Mouse (Mus musculus) CD4-positive, CD25-positive, alpha-beta regulatory T cell, adult 4 months (primary cell): ENCODE measurements around the gene Taf11. TPM values are rescaled to one million over a fixed set of nuclear protein-coding genes. Genes with fewer than 3 reads are reported as not detected.
A peak's percentile ranks its signal among the peaks of the same experiment; 100 is the strongest.

Experiments
- ATAC-seq: one replicate; pipeline ENCODE4 v1.8.0; 2017
- polyA plus RNA-seq, 2 experiments: library from polyadenylated mRNA; unstranded; fragments of 100-300 nt; shearing (Covaris generic); gene quantifications; one replicate each; pipeline ENCODE4 v1.2.1; 2017

Gene Taf11
- polyA plus RNA-seq, 2 experiments from 2014 or later = 38.2 to 42.3 TPM

DNA sequence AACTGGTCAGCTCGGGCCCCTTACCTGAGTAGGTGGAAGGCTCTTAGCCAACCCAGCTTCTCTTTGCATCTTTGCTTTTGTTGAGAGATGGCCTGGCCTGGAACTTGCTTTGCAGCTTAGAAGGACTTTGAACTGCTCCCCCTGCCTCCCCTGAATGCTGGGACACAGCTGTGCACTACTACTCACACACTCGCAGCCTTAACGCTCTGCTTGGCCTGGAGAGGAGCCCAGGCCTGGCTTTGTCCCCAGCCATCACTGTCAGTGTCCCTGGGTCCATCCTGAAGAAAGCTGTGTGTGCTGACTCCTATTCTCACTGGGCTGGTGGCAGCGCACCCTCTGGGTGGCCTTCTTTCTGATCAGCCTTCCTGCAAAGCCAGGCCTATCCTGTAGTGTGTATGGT, 11.0 kb upstream of the Taf11 start:
- no peak for ATAC-seq

DNA sequence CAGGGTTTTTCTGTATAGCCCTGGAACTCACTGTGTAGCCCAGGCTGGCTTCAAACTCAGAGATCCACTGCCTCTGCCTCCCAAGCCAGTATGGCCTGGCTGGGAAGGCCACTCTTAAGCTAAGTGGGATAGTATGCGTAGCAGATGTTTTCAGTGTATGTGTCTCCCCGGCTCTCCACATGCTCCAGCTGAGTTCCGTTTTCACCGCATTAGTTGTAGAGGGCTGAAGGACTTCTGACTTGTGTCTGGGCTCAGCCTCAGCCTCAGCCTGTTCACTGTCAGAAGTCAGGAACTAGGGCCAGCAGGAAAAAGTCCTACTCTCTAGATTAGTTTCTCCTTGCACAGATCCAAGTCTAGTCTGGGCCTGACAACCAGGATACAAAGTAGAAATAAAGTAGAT, 6.7 kb upstream of the Taf11 start:
- no peak for ATAC-seq

DNA sequence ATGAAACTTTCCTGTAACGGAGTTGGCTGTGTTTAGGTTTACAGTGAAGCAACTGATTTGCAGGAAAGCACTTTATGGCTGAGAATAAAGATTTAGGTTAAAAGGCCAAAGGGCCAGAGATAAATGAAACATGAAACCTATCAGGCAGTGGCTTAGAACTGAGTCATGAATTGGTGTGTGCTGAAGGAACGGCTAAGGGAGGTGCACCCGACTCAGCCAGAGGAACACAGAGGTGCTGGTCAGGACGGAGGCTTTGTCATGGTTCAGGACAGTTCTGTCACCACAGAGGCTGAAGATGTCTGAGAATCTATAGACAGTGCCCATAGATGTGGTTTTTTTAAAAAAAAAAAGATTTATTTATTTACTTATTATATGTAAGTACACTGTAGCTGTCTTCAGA, 5.1 kb upstream of the Taf11 start:
- ATAC-seq = no peak

DNA sequence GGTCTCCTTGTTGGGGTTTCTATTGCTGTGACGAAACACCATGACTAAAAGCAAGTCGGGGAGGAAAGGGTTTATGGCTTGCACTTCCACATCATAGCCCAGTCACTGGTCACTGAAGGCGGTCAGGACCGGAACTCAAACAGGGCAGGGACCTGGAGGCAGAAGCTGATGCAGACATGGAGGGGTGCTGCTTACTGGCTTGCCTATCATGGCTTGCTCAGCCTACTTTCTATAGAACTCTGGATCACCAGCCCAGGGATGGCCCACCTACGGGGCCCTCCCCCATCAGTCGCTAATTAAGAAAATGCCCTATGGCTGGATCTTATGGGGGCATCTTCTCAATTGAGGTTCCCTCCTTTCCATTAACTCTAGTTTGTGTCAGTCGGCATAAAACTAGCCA, 1.7 kb upstream of the Taf11 start:
- no peak for ATAC-seq

DNA sequence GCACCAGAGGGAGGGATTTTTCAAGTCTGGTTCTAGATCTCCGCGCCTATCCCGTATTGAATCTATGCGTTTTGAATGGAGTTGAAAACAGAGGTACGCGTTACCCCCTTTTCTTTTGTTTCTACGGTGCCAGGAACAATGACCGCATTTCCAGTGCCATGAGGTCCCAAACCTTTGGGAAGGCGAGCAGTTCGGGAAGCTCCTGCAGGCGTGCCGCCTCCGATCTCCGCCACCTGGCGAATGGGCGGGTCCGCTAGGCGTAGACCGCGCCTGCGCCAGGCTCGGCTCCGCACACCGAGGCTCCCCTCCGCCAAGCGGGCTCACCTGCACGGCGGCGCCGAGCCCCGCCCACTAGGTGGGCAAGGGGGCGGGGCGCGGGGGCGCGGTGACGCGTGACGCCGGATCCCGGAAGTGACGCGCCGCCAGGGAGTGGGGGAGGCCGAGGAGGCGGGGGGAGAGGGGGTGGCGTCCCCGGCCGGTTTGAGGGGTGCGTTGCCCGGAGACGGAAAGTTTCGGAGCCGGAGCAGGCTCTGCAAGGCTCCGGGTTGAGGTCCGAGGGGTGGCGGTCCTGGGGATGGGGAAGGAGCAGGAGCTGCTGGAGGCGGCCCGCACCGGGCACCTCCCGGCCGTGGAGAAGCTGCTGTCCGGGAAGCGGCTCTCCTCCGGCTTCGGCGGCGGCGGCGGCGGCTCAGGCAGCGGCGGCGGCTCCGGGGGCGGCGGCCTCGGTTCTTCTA, 589 bp downstream of the Taf11 start, which contains the start of gene Anks1:
Gene Anks1 (plus strand): TSS at position 419 of the 734 bp plus-strand sequence.
- peak; percentile 77 for ATAC-seq

DNA sequence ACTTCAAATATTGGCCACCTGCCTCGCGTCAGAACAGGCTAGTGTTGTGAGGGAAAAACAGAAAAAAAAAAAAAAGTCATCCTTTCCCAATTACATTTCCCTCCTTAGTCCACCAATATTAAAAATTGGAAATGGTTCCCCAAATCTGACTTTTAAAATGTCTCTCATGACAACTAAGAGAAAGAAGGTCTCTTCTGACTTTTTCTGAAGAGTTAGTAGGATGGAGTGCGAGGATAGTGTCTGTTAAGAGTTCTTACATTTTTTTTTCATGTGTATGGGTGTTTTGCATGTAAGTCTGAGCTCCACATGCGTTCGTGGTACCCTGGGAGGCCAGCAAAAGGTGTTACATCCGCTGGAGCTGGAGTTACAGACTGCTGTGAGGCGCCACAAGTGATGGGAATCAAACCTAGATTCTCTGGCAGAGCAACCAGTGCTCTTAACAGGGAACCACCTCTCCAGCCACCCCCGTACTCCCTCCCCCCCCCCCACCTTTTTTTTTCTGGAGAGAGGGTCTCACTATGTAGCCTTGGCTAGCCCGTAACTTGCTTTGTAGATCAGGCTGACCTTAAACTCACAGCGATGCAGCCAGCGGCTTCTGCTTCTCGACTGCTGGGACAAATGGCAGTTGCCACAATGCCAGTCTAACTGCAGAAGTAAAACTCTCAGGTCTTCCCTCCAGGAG, 1.3 kb downstream of the Taf11 start:
- peak; percentile 42 for ATAC-seq

DNA sequence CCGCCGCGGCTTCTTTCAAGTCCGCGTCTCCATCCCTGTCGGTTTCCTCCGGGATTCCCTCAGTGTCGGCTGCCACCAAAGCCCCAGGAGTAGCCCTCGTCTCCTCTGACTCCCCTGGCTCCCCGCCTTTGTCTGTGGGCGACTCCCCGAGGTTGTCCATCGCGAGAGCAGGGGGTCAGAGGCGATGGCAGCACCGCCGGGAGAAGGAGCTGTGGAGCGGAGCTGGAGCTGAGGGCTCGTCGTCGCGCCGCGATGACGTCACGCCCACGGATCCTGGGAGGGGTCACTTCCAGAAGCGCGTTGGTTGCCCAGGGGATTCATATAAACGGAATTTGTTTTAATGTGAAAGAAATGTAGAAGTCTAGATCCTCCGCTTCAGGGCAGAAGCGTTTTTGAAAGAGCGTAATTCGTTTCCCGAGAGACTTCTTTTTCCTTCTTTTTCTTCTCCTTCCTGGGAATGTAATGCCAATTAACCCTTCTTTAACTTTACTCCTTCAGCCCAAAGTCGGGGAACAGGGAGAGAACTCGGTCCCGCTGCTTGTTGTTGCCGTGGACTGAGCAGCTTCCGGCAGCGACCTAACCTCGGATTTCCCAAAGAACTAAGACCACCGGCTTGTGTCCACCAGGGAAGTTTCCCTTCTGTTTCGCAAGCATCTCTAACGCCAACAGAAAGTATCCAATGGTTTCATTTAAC, 2.0 kb downstream of the Taf11 start:
- ATAC-seq = peak; percentile 43

DNA sequence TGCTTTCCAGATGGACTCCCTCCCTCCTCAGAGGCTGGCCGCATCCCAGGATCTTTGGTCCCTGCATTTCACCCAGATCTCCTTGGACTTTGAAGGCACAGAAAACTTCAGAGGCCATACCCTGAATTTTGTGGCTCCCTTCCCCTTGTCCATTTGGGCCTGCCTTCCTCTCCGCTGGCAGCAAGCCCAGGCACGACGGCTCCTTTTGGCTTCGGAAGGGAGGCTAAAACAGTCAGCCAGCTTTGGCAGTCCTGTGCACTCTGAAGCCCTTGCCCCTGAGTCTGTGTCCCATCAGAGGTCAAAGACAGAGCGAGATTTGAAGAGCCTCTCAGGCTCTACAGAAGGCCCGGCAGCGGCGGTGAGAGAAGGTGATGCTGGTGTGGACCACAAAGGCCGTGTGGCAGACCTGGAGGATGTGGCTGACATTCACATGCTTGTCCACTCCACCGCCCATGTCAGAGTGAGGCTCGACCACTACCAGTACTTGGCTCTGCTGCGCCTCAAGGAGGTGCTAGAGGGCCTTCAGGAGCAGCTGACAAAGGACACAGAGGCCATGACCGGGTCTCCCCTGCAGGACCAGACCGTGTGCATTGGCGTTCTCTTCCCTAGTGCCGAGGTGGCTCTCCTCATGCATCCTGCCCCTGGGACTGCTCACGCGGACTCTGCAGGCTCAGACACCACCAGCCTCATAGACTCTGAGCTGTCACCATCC, 23.0 kb downstream of the Taf11 start:
- ATAC-seq = no peak

DNA sequence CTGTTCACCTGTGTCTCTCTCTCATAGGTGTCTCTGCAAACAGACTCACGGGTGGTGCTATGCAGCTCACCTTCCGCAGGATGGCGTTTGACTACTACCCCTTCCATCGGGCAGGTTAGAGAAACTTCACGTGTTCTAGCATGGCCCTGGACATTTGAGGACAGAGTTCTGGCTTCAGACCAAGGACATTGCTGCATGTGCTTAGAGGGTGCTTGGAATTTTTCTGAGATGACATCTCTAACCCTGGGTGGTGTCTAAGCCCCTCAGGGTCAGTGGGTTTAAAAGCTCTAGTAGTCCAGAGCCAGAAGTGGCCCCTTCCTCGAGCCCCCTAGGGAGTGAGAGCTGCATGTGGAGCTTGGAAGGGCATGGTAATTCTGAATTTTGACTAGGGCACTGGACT, 25.6 kb downstream of the Taf11 start:
- no peak for ATAC-seq

DNA sequence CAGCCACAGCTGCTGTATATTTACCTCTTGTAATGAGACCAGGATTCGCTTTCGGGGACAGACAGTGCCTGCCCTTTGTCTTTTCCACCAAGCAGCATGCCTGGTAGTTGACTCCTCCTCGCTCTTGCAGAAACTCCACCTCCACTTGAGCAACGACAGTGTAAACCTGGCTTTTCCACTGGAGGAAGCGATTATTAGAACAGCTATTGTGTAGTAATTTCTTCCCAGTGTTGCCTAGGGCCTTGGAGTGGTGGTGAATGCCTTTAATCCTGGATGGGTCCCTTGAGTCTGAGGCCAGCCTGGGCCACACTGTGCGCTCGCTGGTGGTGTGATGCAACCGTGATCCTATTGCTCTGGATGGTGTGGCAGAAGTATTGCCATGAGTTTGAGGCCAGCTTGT, 26.5 kb downstream of the Taf11 start:
- no peak for ATAC-seq

DNA sequence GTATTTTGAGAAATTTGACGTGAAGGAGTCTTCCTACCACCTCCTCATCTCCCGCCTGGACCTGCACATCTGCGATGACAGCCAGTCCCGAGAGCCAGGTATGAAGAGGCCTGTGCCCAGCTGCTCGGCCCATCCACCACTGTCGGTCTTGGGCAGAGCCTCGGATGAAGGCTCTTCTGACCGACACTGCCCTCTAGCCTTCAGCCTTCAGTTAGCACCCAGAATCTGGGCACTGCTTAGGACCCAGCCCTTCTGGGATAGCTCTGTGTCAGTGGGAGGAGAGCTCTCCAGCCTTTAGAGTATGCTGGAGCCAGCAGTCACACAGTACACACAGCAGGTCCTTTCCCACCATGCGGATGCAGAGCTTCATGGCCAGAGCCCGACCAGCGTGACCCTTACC, 28.1 kb downstream of the Taf11 start:
- no peak for ATAC-seq

DNA sequence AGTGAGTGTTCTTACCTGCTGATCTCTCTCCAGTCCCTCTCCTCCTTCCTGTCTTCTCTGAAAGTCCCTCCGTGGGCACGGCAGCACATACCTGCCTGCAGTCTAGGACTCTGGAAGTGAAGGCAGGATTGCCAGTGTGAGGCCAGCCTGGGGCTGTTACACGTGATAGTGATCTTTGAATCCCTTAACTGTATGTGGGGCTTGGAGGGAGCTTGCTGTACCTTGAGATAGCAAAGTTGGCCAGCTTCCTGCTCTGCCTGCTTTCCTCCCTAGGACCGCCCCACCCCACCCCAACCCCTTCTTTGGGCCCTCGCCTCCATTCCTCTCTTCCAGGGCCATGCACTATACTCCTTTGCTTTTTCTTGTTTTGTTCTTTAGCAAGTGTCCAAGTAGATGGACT, 35.1 kb downstream of the Taf11 start:
- ATAC-seq = no peak

DNA sequence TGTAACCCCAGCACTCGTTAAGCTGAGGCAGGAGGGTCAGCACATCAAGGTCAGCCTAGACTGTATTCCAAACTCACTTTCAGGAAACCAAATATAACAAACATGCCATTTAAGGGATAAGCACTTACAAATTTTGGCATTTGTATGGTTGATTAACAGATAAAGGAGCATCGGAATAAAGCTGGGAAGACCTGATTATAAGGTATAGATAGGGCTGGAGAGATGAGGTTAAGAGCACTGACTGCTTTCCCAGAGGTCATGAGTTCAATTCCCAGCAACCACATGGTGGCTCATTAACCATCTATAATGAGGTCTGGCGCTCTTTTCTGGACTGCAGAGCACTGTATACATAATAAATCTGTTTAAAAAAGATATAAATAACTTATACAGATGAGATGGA, 36.1 kb downstream of the Taf11 start:
- no peak for ATAC-seq

DNA sequence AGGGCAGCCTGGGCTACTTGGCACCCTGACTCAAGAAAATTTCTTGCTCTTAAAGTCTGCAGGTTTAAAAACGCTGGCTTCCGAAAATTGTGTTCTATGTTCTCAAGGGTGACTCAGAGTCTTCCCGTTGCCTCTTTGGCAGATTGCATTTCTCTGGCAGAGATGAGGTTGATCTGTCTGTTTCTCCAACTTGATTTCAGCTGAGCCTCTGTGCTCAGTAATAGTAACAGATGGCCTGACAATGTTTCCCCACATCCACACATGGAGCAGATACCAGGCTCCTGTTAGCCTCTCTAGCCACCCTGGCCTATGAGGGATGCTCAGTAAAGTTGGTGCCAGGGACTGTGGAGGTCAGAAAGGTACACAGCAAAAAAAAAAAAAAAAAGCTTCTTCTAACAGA, 37.8 kb downstream of the Taf11 start:
- ATAC-seq = no peak

DNA sequence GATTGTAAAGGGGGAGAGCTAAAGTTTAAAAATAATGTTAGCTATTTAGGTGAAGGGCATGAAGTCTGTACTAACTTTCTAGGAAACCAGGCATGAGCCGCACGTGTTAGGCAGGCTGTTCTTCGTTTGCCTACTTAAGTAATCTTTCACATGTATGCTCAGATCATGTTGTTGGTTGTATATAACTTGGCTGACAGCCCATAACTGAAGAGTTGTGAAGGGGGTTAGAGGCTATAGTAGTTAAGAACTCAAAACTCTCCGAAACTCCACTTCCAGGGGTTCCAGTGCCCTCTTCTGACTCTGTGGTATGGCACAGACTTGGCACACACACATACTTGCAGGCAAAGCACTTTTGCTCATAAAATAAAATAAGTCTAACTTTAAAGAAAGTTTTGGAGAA, 42.9 kb downstream of the Taf11 start:
- ATAC-seq = no peak

DNA sequence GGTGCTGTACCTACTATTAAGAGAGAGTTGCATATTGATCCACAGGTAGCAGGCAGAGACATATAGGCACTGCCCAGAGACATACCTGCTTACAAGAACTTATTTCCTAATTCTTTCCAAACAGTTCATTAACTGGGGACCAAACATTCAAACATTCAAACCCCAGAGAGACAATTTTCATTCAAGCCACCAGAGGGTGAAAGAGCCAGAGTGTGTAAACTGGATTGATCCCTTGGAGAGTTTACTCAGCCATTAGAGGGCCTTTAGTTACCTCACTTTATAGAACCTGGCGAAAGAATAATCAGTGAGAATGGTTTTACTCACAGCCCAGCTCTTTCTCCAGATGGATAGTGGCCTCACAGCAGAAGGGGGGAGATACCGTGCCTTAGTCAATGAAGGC, 44.2 kb downstream of the Taf11 start:
- ATAC-seq = no peak

DNA sequence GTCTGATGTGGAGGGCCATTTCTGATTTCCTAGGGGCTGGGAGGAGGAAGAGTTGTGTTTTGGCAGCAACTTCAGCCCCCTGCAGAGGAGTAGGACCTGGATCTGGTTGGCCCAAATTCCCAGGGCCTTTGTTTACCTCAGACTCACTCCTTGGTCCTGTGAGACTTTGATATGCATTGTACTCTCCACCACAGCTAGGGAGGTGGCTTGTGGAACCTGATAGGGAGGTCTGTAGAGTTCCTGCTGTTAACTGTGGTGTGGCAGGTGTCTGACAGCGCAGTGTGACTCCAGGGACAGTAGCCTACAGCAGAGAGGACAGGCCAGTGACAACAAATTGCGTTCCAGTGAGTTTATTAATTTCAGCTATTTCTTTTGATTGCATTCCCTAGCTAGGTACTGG, 50.5 kb downstream of the Taf11 start:
- ATAC-seq = no peak

DNA sequence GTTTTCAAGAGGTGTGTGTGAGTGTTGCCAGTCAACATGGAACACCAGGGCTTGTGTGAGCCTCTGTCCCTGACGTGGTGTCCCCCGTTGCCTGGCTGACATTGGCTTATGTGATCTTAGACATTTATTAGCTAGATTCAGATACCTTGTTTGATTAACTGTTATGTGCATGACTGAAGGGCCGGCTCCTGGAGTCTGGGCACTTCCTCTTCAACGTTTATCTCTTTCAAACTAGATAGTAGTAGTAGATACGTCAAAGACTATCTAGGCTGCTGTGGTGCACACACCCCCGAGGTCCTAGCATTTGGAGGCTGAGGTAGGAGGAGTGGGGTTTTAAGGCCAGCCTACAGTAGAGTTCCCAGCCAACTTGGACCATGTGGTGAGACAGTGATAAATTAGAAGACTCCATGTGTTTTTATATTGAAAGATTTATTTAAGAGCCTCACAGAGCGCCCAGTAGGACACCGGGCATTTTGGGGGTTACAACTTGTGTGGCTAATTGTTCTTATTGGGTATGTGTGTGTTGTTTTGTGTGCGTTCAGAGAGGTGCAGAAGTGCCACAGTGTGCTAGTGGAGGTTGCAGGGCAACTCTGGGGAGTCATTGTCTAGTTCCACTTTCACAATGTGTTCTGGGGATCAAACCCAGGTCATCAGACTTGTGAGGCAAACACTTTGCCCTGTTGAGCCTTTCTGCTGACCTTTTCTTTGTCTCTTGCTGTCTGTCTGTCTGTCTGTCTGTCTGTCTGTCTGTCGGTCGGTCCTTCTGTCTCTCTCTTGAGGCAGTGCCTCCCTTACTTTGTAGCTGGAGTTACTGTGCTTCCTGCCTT, 51.8 kb downstream of the Taf11 start:
- no peak for ATAC-seq

DNA sequence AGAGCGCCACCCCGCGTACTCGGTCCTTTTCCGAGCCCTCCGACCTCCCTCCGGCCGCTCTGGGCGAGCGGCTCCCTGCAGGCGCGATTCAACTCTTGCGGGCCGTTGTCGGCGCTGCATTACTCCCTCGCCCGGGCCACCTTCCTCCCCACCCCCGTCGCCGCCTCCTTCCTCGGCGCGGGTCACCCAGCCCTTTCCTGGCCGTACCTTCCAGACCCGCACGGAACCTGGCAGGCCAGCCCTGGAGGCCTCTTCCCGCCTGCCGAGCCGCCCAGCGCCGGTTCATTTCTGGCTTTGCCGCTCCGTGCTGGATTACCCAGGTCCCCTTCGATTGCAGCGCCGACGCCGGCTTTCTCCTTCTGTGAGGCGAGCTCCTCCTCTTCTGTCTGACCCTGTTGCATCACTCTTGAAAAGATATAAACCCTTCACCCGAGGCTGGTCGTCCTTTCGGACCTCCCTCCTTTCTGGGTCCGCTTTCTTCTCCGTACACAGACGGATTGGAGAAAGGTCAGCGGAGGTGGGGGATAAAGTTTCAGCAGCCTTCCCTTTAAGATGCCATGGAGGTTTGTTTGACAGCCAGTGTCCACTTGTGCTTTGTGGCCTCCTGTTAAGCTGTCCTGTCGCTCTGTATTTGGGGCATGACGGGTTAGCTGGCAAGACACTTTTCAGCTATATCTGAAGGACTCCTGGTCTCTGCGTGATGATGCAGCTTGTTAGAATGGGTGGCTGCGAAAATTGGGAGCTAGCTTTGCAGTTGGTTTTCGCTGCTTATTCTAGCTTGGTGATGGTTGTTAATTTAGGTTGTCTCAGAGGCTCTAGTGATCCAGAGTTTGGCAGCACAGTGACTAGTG, 52.6 kb downstream of the Taf11 start:
- ATAC-seq = peak; percentile 46

DNA sequence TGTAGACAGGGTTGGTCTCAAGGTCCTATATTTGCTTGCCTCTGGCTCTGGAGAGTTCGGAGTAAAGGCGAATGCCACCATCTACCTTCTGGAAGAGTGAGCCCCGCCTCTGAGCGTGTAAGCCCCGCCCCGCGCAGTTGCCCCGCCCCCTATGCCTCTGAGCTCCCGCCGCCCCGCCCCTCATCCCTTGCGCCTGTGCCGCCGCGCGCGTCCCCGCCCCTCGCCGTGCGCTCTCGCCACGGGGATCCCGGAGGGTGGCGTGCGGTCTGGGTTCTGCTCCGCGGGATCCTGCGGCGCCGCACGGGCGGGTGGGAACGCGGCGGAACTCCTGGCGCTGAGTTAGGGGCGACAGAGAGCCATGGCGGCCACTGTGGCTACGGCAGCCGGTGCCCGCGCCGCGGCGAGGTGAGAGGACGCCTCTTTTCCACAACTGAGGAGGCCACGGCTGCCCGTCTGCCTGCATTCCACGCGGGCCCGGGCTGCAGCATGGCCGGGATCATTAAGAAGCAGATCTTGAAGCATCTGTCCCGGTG, 53.3 kb downstream of the Taf11 start, which contains the start of gene Uhrf1bp1:
Gene Uhrf1bp1 (plus strand): TSS at position 177 of the 533 bp plus-strand sequence.
- ATAC-seq = peak; percentile 86
